In genomic region chr11:8523344-8524126, GRCm38 (mm10) we compare ENCODE assay signal across 7 mouse cellular contexts.
A peak's percentile ranks its signal among the peaks of the same experiment; 100 is the strongest.
DNase-seq lines count a peak whose midpoint lies in the region; ATAC-seq and TF ChIP-seq lines count a peak whose summit lies in the region.

No protein-coding gene starts in this region.

- no peak overlapping the region for H3K4me3 ChIP-seq in embryonic facial prominence, embryonic 11.5 days (ENCODE audit: low read depth, low read length)
- H3K4me3 ChIP-seq in midbrain, embryonic 14.5 days (replicated peaks; ENCODE audit: low read depth, low read length), result no peak overlapping the region
- H3K4me3 ChIP-seq in spleen, adult 2 months (ENCODE audit: extremely low read depth, insufficient read depth, insufficient read length), result no peak overlapping the region

- WGBS in embryonic facial prominence, embryonic 11.5 days, result 42% methylated on average over 10 of the region's 10 CpGs
- WGBS in midbrain, embryonic 14.5 days, result 49% methylated on average over 10 of the region's 10 CpGs
- 75% methylated on average over 10 of the region's 10 CpGs for WGBS in spleen, adult 2 months

- no peaks in the 10 kb centered on the region for H3K4me1 ChIP-seq in embryonic facial prominence, embryonic 11.5 days (ENCODE audit: control insufficient read depth, insufficient read depth, low read length)
- 0 out of 2 replicates have a peak, but pooled peaks cover 2% of the 10 kb centered on the region for H3K4me1 ChIP-seq in midbrain, embryonic 14.5 days (ENCODE audit: control insufficient read depth, insufficient read depth, low read length)
- no peaks in the 10 kb centered on the region for H3K4me1 ChIP-seq in spleen, adult 2 months (ENCODE audit: control insufficient read depth, insufficient read depth, insufficient read length)

- no peak for TF ChIP-seq POLR2A in spleen, adult 2 months (IDR thresholded peaks at IDR 0.05; ENCODE audit: low read depth, low read length)

- peak; percentile 41; the same call in 1 of the 2 replicates for ATAC-seq in embryonic facial prominence, embryonic 11.5 days (replicated peaks; ENCODE audit: insufficient number of reproducible peaks, low FRiP score, low TSS enrichment, low read depth)
- ATAC-seq in granulocyte monocyte progenitor cell, adult 5-6 weeks (replicated peaks; ENCODE audit: poor library complexity, severe bottlenecking), result peak; percentile 61
- ATAC-seq in midbrain, embryonic 14.5 days (ENCODE audit: low FRiP score, low TSS enrichment), result peak; percentile 42; the same call in 1 of the 2 replicates

- TF ChIP-seq CTCF in spleen, adult 2 months (IDR thresholded peaks at IDR 0.05; ENCODE audit: extremely low read depth, insufficient read depth, insufficient read length, insufficient replicate concordance), result peak; percentile 65; the same call in 1 of the 2 replicates

- no peak overlapping the region for H3K9ac ChIP-seq in embryonic facial prominence, embryonic 11.5 days (replicated peaks; ENCODE audit: low read length)
- H3K9ac ChIP-seq in midbrain, embryonic 14.5 days (replicated peaks; ENCODE audit: low read length), result no peak overlapping the region

- no peak overlapping the region for H3K4me2 ChIP-seq in embryonic facial prominence, embryonic 11.5 days (ENCODE audit: low read depth, low read length)
- no peak overlapping the region for H3K4me2 ChIP-seq in midbrain, embryonic 14.5 days (ENCODE audit: low read length)

- peaks cover 3% of the 10 kb centered on the region for H3K36me3 ChIP-seq in embryonic facial prominence, embryonic 11.5 days (replicated peaks; ENCODE audit: control insufficient read depth, insufficient read depth, low read depth, low read length)
- no peaks in the 10 kb centered on the region for H3K36me3 ChIP-seq in midbrain, embryonic 14.5 days (ENCODE audit: control insufficient read depth, insufficient read depth, low read length)
- H3K36me3 ChIP-seq in spleen, adult 2 months (ENCODE audit: control insufficient read depth, insufficient read depth, low read length), result no peaks in the 10 kb centered on the region

- H3K9me3 ChIP-seq in embryonic facial prominence, embryonic 11.5 days (replicated peaks; ENCODE audit: control insufficient read depth, low read length), result no peaks in the 10 kb centered on the region
- no peaks in the 10 kb centered on the region for H3K9me3 ChIP-seq in midbrain, embryonic 14.5 days (ENCODE audit: control insufficient read depth, low read length)

- no peaks in the 10 kb centered on the region for H3K27me3 ChIP-seq in embryonic facial prominence, embryonic 11.5 days (ENCODE audit: control insufficient read depth, insufficient read depth, low read length)
- no peaks in the 10 kb centered on the region for H3K27me3 ChIP-seq in midbrain, embryonic 14.5 days (ENCODE audit: control insufficient read depth, insufficient read depth, low read length)
- no peaks in the 10 kb centered on the region for H3K27me3 ChIP-seq in spleen, adult 2 months (ENCODE audit: control insufficient read depth, insufficient read depth, low read length)

- intact Hi-C loops in left cerebral cortex, postnatal 36 days (cut with DNase I), result loop anchor here (2.0 to 5.0 kb wide), 2 partner anchors 66 to 99 kb away; no protein-coding TSS in a partner anchor

- H3K27ac ChIP-seq in embryonic facial prominence, embryonic 11.5 days (replicated peaks; ENCODE audit: low read depth, low read length), result no peak overlapping the region
- peak overlapping the region; percentile 55; the same call in 1 of the 2 replicates for H3K27ac ChIP-seq in midbrain, embryonic 14.5 days (replicated peaks; ENCODE audit: low read depth, low read length)
- H3K27ac ChIP-seq in spleen, adult 2 months (ENCODE audit: insufficient read depth, low read length), result no peak overlapping the region

- DNase-seq in adrenal gland, postnatal 36 days, result peak; percentile 86 to 90
- peak; percentile 81 for DNase-seq in embryonic facial prominence, embryonic 11.5 days (ENCODE audit: low spot score)
- DNase-seq in kidney, adult 11 months, result peak; percentile 98
- DNase-seq in left cerebral cortex, postnatal 36 days (ENCODE audit: low spot score in 2 of 2), result peak; percentile 66 to 69
- peak; percentile 88 for DNase-seq in midbrain, embryonic 14.5 days
- peak in 1 of 2 experiments; percentile 29 for DNase-seq in spleen, adult 2 months (ENCODE audit: low read depth in 1 of 2, low spot score in 2 of 2)
